Mouse (Mus musculus) liver, embryonic 15.5 days (tissue): Measurements from ENCODE around the gene Olfr140. TPM values are rescaled to one million over a fixed set of nuclear protein-coding genes. Genes with fewer than 3 reads are reported as not detected.

ENCODE experiments used
- ATAC-seq: fragments of 200-750 bp; cut with Nextera tagmentation; 2 replicates; pipeline ENCODE4 v1.8.0; 2017; ENCODE audit warnings: moderate number of reproducible peaks, mild to moderate bottlenecking, moderate library complexity; ENCODE audit not compliant: insufficient read depth
- H3K27ac ChIP-seq: fragments of 300-500 bp; sonication (generic); replicated peaks from 2 replicates; pipeline ENCODE4 v1.5.1; 2015; ENCODE audit warnings: mild to moderate bottlenecking, inconsistent platforms
- H3K27me3 ChIP-seq: fragments of 300-500 bp; sonication (generic); 2 replicates; pipeline ENCODE4 v1.6.1; 2015; ENCODE audit warnings: mild to moderate bottlenecking, inconsistent platforms
- H3K36me3 ChIP-seq: fragments of 300-500 bp; sonication (generic); replicated peaks from 2 replicates; pipeline ENCODE4 v1.6.1; 2015; ENCODE audit warnings: moderate library complexity, mild to moderate bottlenecking, inconsistent platforms
- H3K4me1 ChIP-seq: fragments of 300-500 bp; sonication (generic); replicated peaks from 2 replicates; pipeline ENCODE4 v1.6.1; 2015; ENCODE audit warnings: inconsistent platforms
- H3K4me2 ChIP-seq: fragments of 300-500 bp; sonication (generic); 2 replicates; pipeline ENCODE4 v1.6.1; 2015; ENCODE audit warnings: moderate library complexity, mild to moderate bottlenecking, inconsistent platforms
- H3K4me3 ChIP-seq: fragments of 300-500 bp; sonication (generic); replicated peaks from 2 replicates; pipeline ENCODE4 v1.5.1; 2015; ENCODE audit warnings: mild to moderate bottlenecking, inconsistent platforms
- H3K9ac ChIP-seq: fragments of 300-500 bp; sonication (generic); 2 replicates; pipeline ENCODE4 v1.6.1; 2015; ENCODE audit warnings: moderate library complexity, mild to moderate bottlenecking, inconsistent platforms
- H3K9me3 ChIP-seq: fragments of 300-500 bp; sonication (generic); replicated peaks from 2 replicates; pipeline ENCODE4 v1.6.1; 2016; ENCODE audit warnings: inconsistent platforms
- WGBS: fragments of 180-500 bp; shearing (Covaris S2); methylation state at CpG from one replicate; pipeline ENCODE4 v1.1.7; 2015; ENCODE audit warnings: mixed read lengths; ENCODE audit not compliant: insufficient replicate concordance; 5-methylcytosine and 5-hydroxymethylcytosine counted together
- polyA plus RNA-seq: library from polyadenylated mRNA; unstranded; fragments of >200 nt; fragmentation: Nextera tagmentation; extraction: Ambion mirVana; gene quantifications from 2 replicates; pipeline ENCODE4 v1.2.1, GENCODE M21; 2015

The Olfr140 gene
- polyA plus RNA-seq: not detected in 2 replicates

- Histone ChIP-seq H3K4me2 (no peak within 1 kb of the TSS), H3K4me3 (no peak within 1 kb of the TSS), H3K9ac (no peak within 1 kb of the TSS), H3K27me3 (no peaks in the 10 kb centered on the region), H3K36me3 (no peaks in the 10 kb centered on the region), H3K4me1 (no peaks in the 10 kb centered on the region), H3K27ac (no peak within 1 kb of the TSS), H3K9me3 (no peaks in the 10 kb centered on the region)
- ATAC-seq: no peak
Measured at GRCm38 (mm10) chr2:90063494-90063893, at the start of gene Olfr140. Gene Olfr140 (minus strand): TSS chr2:90063594.

- ATAC-seq: no peak
- no peak overlapping the region for H3K4me3 ChIP-seq
Measured at GRCm38 (mm10) chr2:90070065-90070464, 6.7 kb upstream of the Olfr140 start.

GRCm38 (mm10) chr2:90035037-90035436 is 28.4 kb downstream of the Olfr140 start, which contains the start of gene Olfr1265:
Gene Olfr1265 (plus strand): TSS chr2:90035337.
- Histone ChIP-seq H3K27me3 (no peaks in the 10 kb centered on the region), H3K27ac (no peak within 1 kb of the TSS), H3K9me3 (no peaks in the 10 kb centered on the region), H3K9ac (no peak within 1 kb of the TSS), H3K4me2 (no peak within 1 kb of the TSS), H3K4me3 (no peak within 1 kb of the TSS), H3K4me1 (no peaks in the 10 kb centered on the region), H3K36me3 (no peaks in the 10 kb centered on the region)
- ATAC-seq: no peak

More at GRCm38 (mm10) chr2:90070065-90070464, 6.7 kb upstream of the Olfr140 start:
- H3K36me3 ChIP-seq: no peaks in the 10 kb centered on the region
- no peak overlapping the region for H3K27ac ChIP-seq
- H3K27me3 ChIP-seq: no peaks in the 10 kb centered on the region
- no peak overlapping the region for H3K9ac ChIP-seq
- 48% methylated on average over 2 of the region's 2 CpGs for WGBS
- no peaks in the 10 kb centered on the region for H3K4me1 ChIP-seq
- no peak overlapping the region for H3K4me2 ChIP-seq
- H3K9me3 ChIP-seq: no peaks in the 10 kb centered on the region

GRCm38 (mm10) chr2:90025477-90025876 is 37.9 kb downstream of the Olfr140 start, which contains the start of gene Olfr1264:
Gene Olfr1264 (minus strand): TSS chr2:90025577.
- Histone ChIP-seq H3K9me3 (no peaks in the 10 kb centered on the region), H3K27ac (no peak within 1 kb of the TSS), H3K4me3 (no peak within 1 kb of the TSS), H3K27me3 (no peaks in the 10 kb centered on the region), H3K4me1 (no peaks in the 10 kb centered on the region), H3K36me3 (no peaks in the 10 kb centered on the region), H3K9ac (no peak within 1 kb of the TSS), H3K4me2 (no peak within 1 kb of the TSS)
- ATAC-seq: no peak
- 51% methylated on average over 2 of the region's 2 CpGs for WGBS

- Histone ChIP-seq H3K4me2 (no peak within 1 kb of the TSS), H3K4me1 (no peaks in the 10 kb centered on the region), H3K9me3 (no peaks in the 10 kb centered on the region), H3K4me3 (no peak within 1 kb of the TSS), H3K27me3 (no peaks in the 10 kb centered on the region), H3K9ac (no peak within 1 kb of the TSS), H3K36me3 (no peaks in the 10 kb centered on the region), H3K27ac (no peak within 1 kb of the TSS)
- WGBS: 44% methylated on average over 2 of the region's 2 CpGs
- ATAC-seq: no peak
Measured at GRCm38 (mm10) chr2:90011831-90012230, 51.6 kb downstream of the Olfr140 start, which contains the start of gene Olfr1263. Gene Olfr1263 (plus strand): TSS chr2:90012131.

- no peak within 1 kb of the TSS for H3K27ac ChIP-seq
- no peak within 1 kb of the TSS for H3K4me2 ChIP-seq
- no peak within 1 kb of the TSS for H3K4me3 ChIP-seq
- H3K9ac ChIP-seq: no peak within 1 kb of the TSS
- no peaks in the 10 kb centered on the region for H3K9me3 ChIP-seq
- H3K27me3 ChIP-seq: no peaks in the 10 kb centered on the region
- H3K36me3 ChIP-seq: no peaks in the 10 kb centered on the region
- no peak for ATAC-seq
- no peaks in the 10 kb centered on the region for H3K4me1 ChIP-seq
Measured at GRCm38 (mm10) chr2:89999845-90000244, 63.5 kb downstream of the Olfr140 start, which contains the start of gene Olfr1262. Gene Olfr1262 (plus strand): TSS chr2:90000145.

Other genes starting within 250 kb of the Olfr140 start
- not detected in 2 replicates for gene Olfr1256, start 222.0 kb downstream of the Olfr140 start, polyA plus RNA-seq
- not detected in 2 replicates for gene Olfr48, start 215.4 kb downstream of the Olfr140 start, polyA plus RNA-seq
- gene Olfr1257, start 185.2 kb downstream of the Olfr140 start, polyA plus RNA-seq: not detected in 2 replicates
- gene Olfr1258, start 136.3 kb downstream of the Olfr140 start, polyA plus RNA-seq: not detected in 2 replicates
- not detected in 2 replicates for gene Olfr1259, start 114.9 kb downstream of the Olfr140 start, polyA plus RNA-seq
- gene Olfr1260, start 89.3 kb downstream of the Olfr140 start, polyA plus RNA-seq: not detected in 2 replicates
- gene Olfr1261, start 72.4 kb downstream of the Olfr140 start, polyA plus RNA-seq: not detected in 2 replicates
- gene Olfr1262, start 63.4 kb downstream of the Olfr140 start, polyA plus RNA-seq: not detected in 2 replicates
- not detected in 2 replicates for gene Olfr1263, start 51.5 kb downstream of the Olfr140 start, polyA plus RNA-seq
- gene Olfr1264, start 38.0 kb downstream of the Olfr140 start, polyA plus RNA-seq: not detected in 2 replicates
- not detected in 2 replicates for gene Olfr1265, start 28.3 kb downstream of the Olfr140 start, polyA plus RNA-seq
- not detected in 2 replicates for gene Olfr1269, start 57.8 kb upstream of the Olfr140 start, polyA plus RNA-seq
- not detected in 2 replicates for gene Olfr32, start 78.7 kb upstream of the Olfr140 start, polyA plus RNA-seq
- gene Olfr1270, start 89.5 kb upstream of the Olfr140 start, polyA plus RNA-seq: not detected in 2 replicates
- not detected in 2 replicates for gene Olfr1506, start 160.9 kb upstream of the Olfr140 start, polyA plus RNA-seq
- gene Olfr142, start 194.0 kb upstream of the Olfr140 start, polyA plus RNA-seq: not detected in 2 replicates
- not detected in 2 replicates for gene Olfr1271, start 207.4 kb upstream of the Olfr140 start, polyA plus RNA-seq
- not detected in 2 replicates for gene Olfr1272, start 229.2 kb upstream of the Olfr140 start, polyA plus RNA-seq